Mouse (Mus musculus) liver, embryonic 14.5 days (tissue): ENCODE data around the gene Usp20.

Experiments
- CTCF ChIP-seq: IDR thresholded peaks from 2 replicates; pipeline ENCODE4 v1.5.1; 2016; ENCODE audit warnings: antibody characterized with exemption, low read depth, control low read depth
- EP300 ChIP-seq: IDR thresholded peaks from 2 replicates; pipeline ENCODE4 v1.6.1; 2016; ENCODE audit warnings: antibody characterized with exemption, low read depth

GRCm38 (mm10) chr2:30985111-30986020 is 3.3 kb downstream of the Usp20 start:
- TF ChIP-seq EP300 (no peak), CTCF (no peak)
